Mouse (Mus musculus) cerebellum, adult 9-10 months (tissue): ENCODE results near the gene Emilin1.

Experiments
- DNase-seq: peaks from one replicate; pipeline ENCODE4 v3.0.0; 2022

Gene Emilin1

GRCm38 (mm10) chr5:30930121-30930520 lies 16.9 kb downstream of the Emilin1 start:
- DNase-seq: peak; percentile 88

GRCm38 (mm10) chr5:30930846-30931245 lies 17.6 kb downstream of the Emilin1 start:
- peak; percentile 41 for DNase-seq

GRCm38 (mm10) chr5:30931378-30931777 lies 18.2 kb downstream of the Emilin1 start:
- no peak for DNase-seq

GRCm38 (mm10) chr5:30933705-30934104 lies 20.5 kb downstream of the Emilin1 start:
- no peak for DNase-seq

GRCm38 (mm10) chr5:30934725-30935461 lies 21.7 kb downstream of the Emilin1 start:
- DNase-seq: no peak

GRCm38 (mm10) chr5:30943004-30943403 lies 29.8 kb downstream of the Emilin1 start:
- DNase-seq: no peak

GRCm38 (mm10) chr5:30944344-30944743 lies 31.1 kb downstream of the Emilin1 start:
- DNase-seq: peak; percentile 12

GRCm38 (mm10) chr5:30944956-30945781 lies 32.0 kb downstream of the Emilin1 start, which contains the start of gene Cgref1:
Cgref1 (minus strand) TSS chr5:30945591.
- peak; percentile 80 for DNase-seq

GRCm38 (mm10) chr5:30948620-30949019 lies 35.4 kb downstream of the Emilin1 start:
- DNase-seq: no peak

GRCm38 (mm10) chr5:30949654-30950326 lies 36.6 kb downstream of the Emilin1 start:
- DNase-seq: peak; percentile 84

GRCm38 (mm10) chr5:30950451-30950850 lies 37.2 kb downstream of the Emilin1 start:
- DNase-seq: peak; percentile 64

GRCm38 (mm10) chr5:30950922-30951321 lies 37.7 kb downstream of the Emilin1 start:
- peak; percentile 40 for DNase-seq

GRCm38 (mm10) chr5:30951706-30952105 lies 38.5 kb downstream of the Emilin1 start:
- DNase-seq: no peak

- peak; percentile 19 for DNase-seq
Measured at GRCm38 (mm10) chr5:30952551-30952950, 39.3 kb downstream of the Emilin1 start.

GRCm38 (mm10) chr5:30954065-30954464 lies 40.9 kb downstream of the Emilin1 start:
- peak; percentile 76 for DNase-seq

GRCm38 (mm10) chr5:30954556-30954955 lies 41.4 kb downstream of the Emilin1 start:
- peak; percentile 14 for DNase-seq

GRCm38 (mm10) chr5:30955751-30956150 lies 42.5 kb downstream of the Emilin1 start:
- peak; percentile 36 for DNase-seq

GRCm38 (mm10) chr5:30957891-30958290 lies 44.7 kb downstream of the Emilin1 start:
- peak; percentile 39 for DNase-seq

GRCm38 (mm10) chr5:30959198-30959854 lies 46.1 kb downstream of the Emilin1 start:
- DNase-seq: no peak

GRCm38 (mm10) chr5:30959966-30960501 lies 46.8 kb downstream of the Emilin1 start, which contains the start of gene Preb:
Preb (minus strand) TSS chr5:30960361.
- peak; percentile 98 for DNase-seq

GRCm38 (mm10) chr5:30960814-30961213 lies 47.6 kb downstream of the Emilin1 start:
- peak; percentile 31 for DNase-seq
